Mouse (Mus musculus): ENCODE results near the gene Apoc3. TPM values are rescaled to one million over a fixed set of nuclear protein-coding genes. Genes with fewer than 3 reads are reported as not detected.

Apoc3 gene
- polyA plus RNA-seq, 1 experiment from 2014 or later, result not detected

GRCm38 (mm10) chr9:46207501-46207869 is 28.0 kb downstream of the Apoc3 start:
- Histone ChIP-seq H3K27me3 (replicated peaks) (no peaks in the 10 kb centered on the region), H3K9me3 (no peaks in the 10 kb centered on the region), H3K9ac (no peak overlapping the region), H3K4me1 (no peaks in the 10 kb centered on the region), H3K4me2 (no peak overlapping the region), H3K27ac (no peak overlapping the region), H3K4me3 (no peak overlapping the region), H3K36me3 (replicated peaks) (peaks cover 24% of the 10 kb centered on the region)
- no peak for ATAC-seq (replicated peaks)
- WGBS, result 95% methylated on average over 6 of the region's 6 CpGs

GRCm38 (mm10) chr9:46206834-46207500 is 28.5 kb downstream of the Apoc3 start:
- H3K4me1 ChIP-seq, result no peaks in the 10 kb centered on the region
- H3K9me3 ChIP-seq, result no peaks in the 10 kb centered on the region
- no peak for ATAC-seq (replicated peaks)
- no peaks in the 10 kb centered on the region for H3K27me3 ChIP-seq (replicated peaks)
- H3K4me2 ChIP-seq, result no peak overlapping the region
- H3K36me3 ChIP-seq (replicated peaks), result peaks cover 22% of the 10 kb centered on the region
- no peak overlapping the region for H3K4me3 ChIP-seq
- H3K9ac ChIP-seq, result no peak overlapping the region
- no peak overlapping the region for H3K27ac ChIP-seq
- 92% methylated on average over 10 of the region's 10 CpGs for WGBS

DNA sequence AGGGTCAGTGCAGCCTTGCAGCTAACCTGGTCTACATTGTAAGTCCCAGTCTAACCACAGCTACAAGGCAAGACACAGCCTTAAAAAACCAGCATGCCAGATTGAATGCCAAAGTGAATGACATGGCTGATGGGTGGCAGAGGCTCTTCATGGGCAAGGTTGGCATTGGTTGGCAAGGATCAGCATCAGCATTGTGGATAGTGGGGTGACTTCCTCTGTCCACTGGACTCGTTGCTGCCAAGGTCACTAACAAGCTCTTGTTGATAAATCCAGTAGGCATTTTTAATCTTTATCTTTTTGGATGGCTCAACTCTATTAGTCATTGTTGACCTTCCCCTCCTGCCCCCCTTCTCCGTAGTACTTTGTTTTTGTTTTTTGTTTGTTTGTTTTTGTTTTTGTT is 35.8 kb downstream of the Apoc3 start:
- no peak overlapping the region for H3K27ac ChIP-seq
- H3K27me3 ChIP-seq (replicated peaks), result no peaks in the 10 kb centered on the region
- H3K36me3 ChIP-seq (replicated peaks), result peaks cover 25% of the 10 kb centered on the region
- WGBS, result 91% methylated on average over 2 of the region's 2 CpGs
- H3K9me3 ChIP-seq, result no peaks in the 10 kb centered on the region
- ATAC-seq (replicated peaks), result no peak
- no peak overlapping the region for H3K4me2 ChIP-seq
- H3K4me1 ChIP-seq, result no peaks in the 10 kb centered on the region
- no peak overlapping the region for H3K4me3 ChIP-seq
- no peak overlapping the region for H3K9ac ChIP-seq

DNA sequence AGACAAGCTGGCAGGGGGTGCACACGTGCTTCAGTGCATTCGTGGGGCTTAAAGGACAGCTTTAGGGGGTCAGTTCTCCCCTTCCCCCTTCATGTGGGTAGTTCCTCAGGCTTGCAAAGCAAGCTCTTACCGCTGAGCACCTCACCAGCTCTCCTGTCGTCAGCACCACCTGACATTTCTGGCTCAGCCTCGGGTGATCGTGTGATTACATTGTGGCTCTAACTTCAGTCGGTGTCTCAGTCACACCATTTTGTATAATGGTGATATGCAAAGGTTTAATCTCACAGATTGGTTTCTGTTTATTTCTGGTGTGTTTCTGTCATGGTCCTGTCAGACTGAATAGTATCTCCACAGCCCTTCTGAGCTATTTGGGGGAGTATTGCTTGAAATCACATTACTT is 36.5 kb downstream of the Apoc3 start:
- Histone ChIP-seq H3K36me3 (replicated peaks) (peaks cover 20% of the 10 kb centered on the region), H3K27me3 (replicated peaks) (no peaks in the 10 kb centered on the region), H3K4me2 (no peak overlapping the region), H3K4me1 (no peaks in the 10 kb centered on the region), H3K9ac (no peak overlapping the region), H3K4me3 (no peak overlapping the region), H3K9me3 (no peaks in the 10 kb centered on the region), H3K27ac (no peak overlapping the region)
- no peak for ATAC-seq (replicated peaks)
- 88% methylated on average over 7 of the region's 7 CpGs for WGBS

DNA sequence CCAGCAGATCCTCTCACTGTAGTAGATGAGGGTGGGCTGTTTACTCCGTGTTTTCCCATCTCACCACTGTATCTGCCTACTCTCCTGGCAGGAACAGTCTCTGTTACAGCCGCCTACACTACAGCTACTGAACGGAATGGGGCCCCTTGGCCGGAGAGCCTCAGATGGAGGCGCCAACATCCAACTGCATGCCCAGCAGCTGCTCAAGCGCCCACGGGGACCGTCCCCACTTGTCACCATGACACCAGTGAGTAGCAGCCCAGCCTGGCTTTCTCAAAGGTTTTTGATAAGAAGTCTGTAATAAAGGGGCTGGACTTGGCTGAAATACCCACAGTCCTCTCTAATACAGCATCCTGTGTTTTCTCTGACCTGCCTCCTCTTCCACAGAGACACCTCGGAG is 37.0 kb downstream of the Apoc3 start:
- no peaks in the 10 kb centered on the region for H3K4me1 ChIP-seq
- WGBS, result 87% methylated on average over 9 of the region's 9 CpGs
- no peak for ATAC-seq (replicated peaks)
- H3K27ac ChIP-seq, result no peak overlapping the region
- H3K9ac ChIP-seq, result no peak overlapping the region
- H3K4me2 ChIP-seq, result no peak overlapping the region
- H3K9me3 ChIP-seq, result no peaks in the 10 kb centered on the region
- peaks cover 20% of the 10 kb centered on the region for H3K36me3 ChIP-seq (replicated peaks)
- no peaks in the 10 kb centered on the region for H3K27me3 ChIP-seq (replicated peaks)
- no peak overlapping the region for H3K4me3 ChIP-seq

- Histone ChIP-seq H3K4me3 (no peak overlapping the region), H3K9ac (no peak overlapping the region), H3K27ac (no peak overlapping the region), H3K4me2 (no peak overlapping the region), H3K27me3 (replicated peaks) (no peaks in the 10 kb centered on the region), H3K9me3 (no peaks in the 10 kb centered on the region), H3K36me3 (replicated peaks) (peaks cover 15% of the 10 kb centered on the region), H3K4me1 (no peaks in the 10 kb centered on the region)
- 84% methylated on average over 12 of the region's 12 CpGs for WGBS
- no peak for ATAC-seq (replicated peaks)
Measured at GRCm38 (mm10) chr9:46196699-46197169, 38.7 kb downstream of the Apoc3 start.

DNA sequence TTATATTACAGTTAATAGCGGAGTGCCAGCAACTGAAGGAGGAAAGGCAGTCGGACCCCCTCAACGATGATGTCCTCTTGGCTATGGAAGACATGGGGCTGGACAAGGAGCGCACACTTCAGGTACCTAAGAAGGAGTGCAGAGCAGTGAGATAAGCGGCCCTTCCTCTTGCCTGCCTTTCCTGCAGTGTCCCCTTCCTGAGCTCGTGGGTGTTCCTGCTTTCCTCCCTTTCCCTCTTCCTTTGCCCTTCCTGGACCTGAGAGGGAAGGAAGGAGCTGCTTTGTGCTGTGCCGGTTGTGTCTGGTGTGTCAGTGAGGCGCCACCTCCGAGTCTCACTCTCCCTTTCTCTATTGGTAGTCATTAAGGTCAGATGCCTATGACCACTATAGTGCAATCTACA is 40.6 kb downstream of the Apoc3 start:
- ATAC-seq (replicated peaks), result no peak
- Histone ChIP-seq H3K4me3 (no peak overlapping the region), H3K9ac (no peak overlapping the region), H3K27ac (no peak overlapping the region), H3K4me1 (no peaks in the 10 kb centered on the region), H3K9me3 (no peaks in the 10 kb centered on the region), H3K27me3 (replicated peaks) (no peaks in the 10 kb centered on the region), H3K4me2 (no peak overlapping the region), H3K36me3 (replicated peaks) (peaks cover 15% of the 10 kb centered on the region)
- 95% methylated on average over 8 of the region's 9 CpGs for WGBS

DNA sequence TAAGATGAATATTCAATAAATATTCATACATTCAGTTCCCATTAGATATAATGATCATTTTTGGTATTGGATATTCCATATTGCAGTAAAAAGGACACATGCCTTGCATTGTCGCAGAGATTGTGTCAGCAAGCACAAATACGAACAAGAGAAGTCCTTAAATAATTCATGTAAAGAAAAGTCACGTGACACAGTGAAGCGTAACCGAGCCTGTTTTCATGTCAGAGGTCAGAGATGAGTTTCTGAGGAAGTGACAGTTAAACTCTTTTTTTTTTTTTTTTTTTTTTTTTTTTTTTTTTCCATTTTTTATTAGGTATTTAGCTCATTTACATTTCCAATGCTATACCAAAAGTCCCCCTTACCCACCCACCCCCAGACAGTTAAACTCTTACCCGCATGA is 42.8 kb downstream of the Apoc3 start:
- Histone ChIP-seq H3K36me3 (replicated peaks) (peaks cover 5% of the 10 kb centered on the region; the same call in 1 of the 2 replicates), H3K4me1 (0 out of 2 replicates have a peak, but pooled peaks cover 4% of the 10 kb centered on the region), H3K4me2 (no peak overlapping the region), H3K9me3 (no peaks in the 10 kb centered on the region), H3K4me3 (no peak overlapping the region), H3K9ac (no peak overlapping the region), H3K27me3 (replicated peaks) (no peaks in the 10 kb centered on the region), H3K27ac (no peak overlapping the region)
- 58% methylated on average over 6 of the region's 6 CpGs for WGBS
- no peak for ATAC-seq (replicated peaks)

- Histone ChIP-seq H3K4me2 (no peak overlapping the region), H3K27ac (no peak overlapping the region), H3K9ac (no peak overlapping the region), H3K4me3 (no peak overlapping the region), H3K9me3 (no peaks in the 10 kb centered on the region), H3K4me1 (0 out of 2 replicates have a peak, but pooled peaks cover 4% of the 10 kb centered on the region), H3K36me3 (replicated peaks) (peaks cover 5% of the 10 kb centered on the region; the same call in 1 of the 2 replicates), H3K27me3 (replicated peaks) (no peaks in the 10 kb centered on the region)
- WGBS, result 17% methylated on average over 1 of the region's 1 CpGs
- no peak for ATAC-seq (replicated peaks)
Measured at GRCm38 (mm10) chr9:46191644-46192043, 43.8 kb downstream of the Apoc3 start.

- ATAC-seq (replicated peaks), result no peak
- Histone ChIP-seq H3K27me3 (replicated peaks) (no peaks in the 10 kb centered on the region), H3K9ac (no peak overlapping the region), H3K4me2 (no peak overlapping the region), H3K4me1 (0 out of 2 replicates have a peak, but pooled peaks cover 4% of the 10 kb centered on the region), H3K4me3 (no peak overlapping the region), H3K36me3 (replicated peaks) (peaks cover 5% of the 10 kb centered on the region; the same call in 1 of the 2 replicates), H3K27ac (no peak overlapping the region), H3K9me3 (no peaks in the 10 kb centered on the region)
- 74% methylated on average over 8 of the region's 8 CpGs for WGBS
Measured at GRCm38 (mm10) chr9:46191234-46191633, 44.2 kb downstream of the Apoc3 start.

DNA sequence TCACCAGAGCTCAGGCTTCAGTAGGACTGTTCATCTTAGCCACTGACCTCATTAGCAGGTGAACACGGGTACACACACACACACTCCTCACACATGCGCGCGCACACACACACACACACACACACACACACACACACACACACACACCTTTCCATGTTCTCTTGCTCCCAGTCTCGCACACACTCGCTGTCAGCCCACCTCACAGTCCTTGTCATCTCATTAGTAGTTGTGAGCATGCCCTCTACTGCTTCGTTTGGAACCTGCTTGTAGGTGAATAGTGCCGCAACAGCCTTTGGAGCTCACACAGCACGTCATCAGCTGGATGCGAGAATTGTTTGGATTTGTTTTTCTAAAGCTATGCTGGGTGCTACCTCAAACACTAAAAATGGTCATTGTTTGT is 46.1 kb downstream of the Apoc3 start:
- Histone ChIP-seq H3K27me3 (replicated peaks) (no peaks in the 10 kb centered on the region), H3K9ac (no peak overlapping the region), H3K9me3 (no peaks in the 10 kb centered on the region), H3K4me2 (no peak overlapping the region), H3K36me3 (replicated peaks) (no peaks in the 10 kb centered on the region), H3K27ac (peak overlapping the region; percentile 42; the same call in 1 of the 2 replicates), H3K4me1 (0 out of 2 replicates have a peak, but pooled peaks cover 4% of the 10 kb centered on the region), H3K4me3 (no peak overlapping the region)
- ATAC-seq (replicated peaks), result peak; percentile 33; the same call in 1 of the 2 replicates
- WGBS, result 76% methylated on average over 10 of the region's 10 CpGs

GRCm38 (mm10) chr9:46188956-46189355 is 46.5 kb downstream of the Apoc3 start:
- Histone ChIP-seq H3K4me3 (no peak overlapping the region), H3K4me1 (0 out of 2 replicates have a peak, but pooled peaks cover 4% of the 10 kb centered on the region), H3K27ac (peak overlapping the region; percentile 42; the same call in 1 of the 2 replicates), H3K9ac (no peak overlapping the region), H3K36me3 (replicated peaks) (no peaks in the 10 kb centered on the region), H3K9me3 (no peaks in the 10 kb centered on the region), H3K4me2 (no peak overlapping the region), H3K27me3 (replicated peaks) (no peaks in the 10 kb centered on the region)
- WGBS, result 66% methylated on average over 5 of the region's 5 CpGs
- no peak for ATAC-seq (replicated peaks)

- Histone ChIP-seq H3K36me3 (replicated peaks) (no peaks in the 10 kb centered on the region), H3K4me3 (no peak overlapping the region), H3K4me2 (no peak overlapping the region), H3K9me3 (no peaks in the 10 kb centered on the region), H3K4me1 (0 out of 2 replicates have a peak, but pooled peaks cover 4% of the 10 kb centered on the region), H3K27me3 (replicated peaks) (no peaks in the 10 kb centered on the region), H3K27ac (no peak overlapping the region), H3K9ac (no peak overlapping the region)
- no peak for ATAC-seq (replicated peaks)
- WGBS, result 84% methylated on average over 4 of the region's 4 CpGs
Measured at GRCm38 (mm10) chr9:46188370-46188769, 47.1 kb downstream of the Apoc3 start.
